Mouse (Mus musculus) mouse embryonic stem cell (cell line): ENCODE data around the gene Ifitm5.
"Not testable (repeated sequence)": the region's sequence is repeated elsewhere in the genome, so short reads cannot be mapped to it uniquely, and the experiment has no call there.

ENCODE experiments used
- in situ Hi-C, 2 experiments: fragments of 300-500 bp; cut with MboI; formaldehyde crosslinking; loops; 1 replicate in 1 of 2; 3 replicates in 1 of 2; pipeline ENCODE4 v1.14.3; 2019 to 2020; ENCODE audit warnings: low sequenced_read_pairs in 2 of 2, low pct_unique_long_range_greater_than_20kb in 1 of 2, mixed read lengths in 1 of 2; ENCODE audit not compliant: unreplicated experiment in 1 of 2

The Ifitm5 gene

GRCm38 (mm10) chr7:140949824-140950530, at the start of gene Ifitm5:
Ifitm5 (minus strand) TSS chr7:140950291.
- in situ Hi-C loops, result no loop called here

GRCm38 (mm10) chr7:140998853-140999700, 49.0 kb upstream of the Ifitm5 start:
- in situ Hi-C loops, result no loop called here

GRCm38 (mm10) chr7:140997817-140998216, 47.7 kb upstream of the Ifitm5 start:
- in situ Hi-C loops, result no loop called here

- in situ Hi-C loops, result no loop called here
Measured at GRCm38 (mm10) chr7:140991117-140991689, 41.1 kb upstream of the Ifitm5 start.

GRCm38 (mm10) chr7:140990622-140991021, 40.5 kb upstream of the Ifitm5 start:
- in situ Hi-C loops, result no loop called here

GRCm38 (mm10) chr7:140990185-140990584, 40.1 kb upstream of the Ifitm5 start:
- in situ Hi-C loops, result no loop called here

GRCm38 (mm10) chr7:140989022-140989421, 38.9 kb upstream of the Ifitm5 start:
- in situ Hi-C loops, result no loop called here

- in situ Hi-C loops, result no loop called here
Measured at GRCm38 (mm10) chr7:140987182-140988138, 37.4 kb upstream of the Ifitm5 start.

GRCm38 (mm10) chr7:140982971-140983370, 32.9 kb upstream of the Ifitm5 start:
- in situ Hi-C loops, result no loop called here

GRCm38 (mm10) chr7:140981704-140982103, 31.6 kb upstream of the Ifitm5 start:
- in situ Hi-C loops, result no loop called here

- in situ Hi-C loops, result not testable (repeated sequence)
Measured at GRCm38 (mm10) chr7:140976720-140977119, 26.6 kb upstream of the Ifitm5 start.

GRCm38 (mm10) chr7:140975465-140975864, 25.4 kb upstream of the Ifitm5 start:
- in situ Hi-C loops, result no loop called here

- in situ Hi-C loops, result no loop called here
Measured at GRCm38 (mm10) chr7:140974940-140975339, 24.8 kb upstream of the Ifitm5 start.

- in situ Hi-C loops, result no loop called here
Measured at GRCm38 (mm10) chr7:140973396-140974165, 23.5 kb upstream of the Ifitm5 start.

- in situ Hi-C loops, result no loop called here
Measured at GRCm38 (mm10) chr7:140971479-140972171, 21.5 kb upstream of the Ifitm5 start.

- in situ Hi-C loops, result no loop called here
Measured at GRCm38 (mm10) chr7:140970931-140971330, 20.8 kb upstream of the Ifitm5 start.

- in situ Hi-C loops, result not testable (repeated sequence)
Measured at GRCm38 (mm10) chr7:140968710-140969109, 18.6 kb upstream of the Ifitm5 start.
